In the genomic region with DNA sequence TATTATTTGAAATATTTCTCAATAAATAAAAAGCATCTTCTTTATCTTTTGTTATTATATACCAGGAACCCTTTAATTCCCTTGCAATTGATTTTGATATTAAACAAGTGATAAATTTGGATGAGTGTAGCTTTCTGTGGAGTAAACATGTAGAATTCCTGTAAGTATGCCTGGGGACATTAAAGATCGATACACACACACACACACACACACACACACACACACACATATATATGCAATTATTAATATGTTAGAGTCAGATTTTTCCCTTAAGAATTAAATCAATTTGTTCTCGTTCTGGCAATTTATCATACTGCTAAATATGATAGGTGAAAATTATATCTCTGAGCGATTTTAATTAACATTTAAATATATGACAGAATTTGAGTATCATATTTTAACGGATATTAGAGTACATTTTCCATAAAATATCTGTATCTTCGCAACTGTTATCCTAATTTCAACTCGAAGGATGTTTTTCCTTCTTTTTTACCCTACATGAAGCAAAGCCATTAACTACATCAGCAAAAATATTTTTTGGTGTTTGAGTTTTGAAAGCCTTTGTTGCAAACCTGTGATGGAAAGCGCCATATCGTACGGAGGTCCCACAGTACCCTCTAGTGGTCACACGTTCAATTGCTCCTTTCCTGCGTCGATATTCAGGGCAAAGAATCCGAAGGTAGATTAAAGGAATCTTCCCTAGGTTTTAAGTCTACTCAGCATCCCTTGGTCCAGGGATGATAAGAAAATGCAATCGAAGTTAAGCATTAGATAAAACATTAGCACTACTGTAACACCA, we compare ENCODE assay signal across 9 mouse cellular contexts.
DNase-seq lines count a peak whose midpoint lies in the region; ATAC-seq and TF ChIP-seq lines count a peak whose summit lies in the region.
"Had no signal": no experiment of that assay in that cellular context is flagged by ENCODE, and none has a peak within 500 bp of the region (broad histone marks: within the 10 kb centered on the region; RNA-seq: fewer than 3 reads in every experiment).

No protein-coding gene starts in this region.

- H3K4me2 ChIP-seq in midbrain, postnatal 0 days (ENCODE audit: low read depth, low read length, poor library complexity, severe bottlenecking): no peak overlapping the region
- H3K4me2 ChIP-seq: lung, embryonic 15.5 days had no signal

- H3K4me3 ChIP-seq in ES-E14 (ENCODE audit: insufficient read depth in 1 of 2, low read depth in 1 of 2, low read length in 2 of 2, poor library complexity in 1 of 2, severe bottlenecking in 1 of 2): no peak overlapping the region
- no peak overlapping the region for H3K4me3 ChIP-seq in midbrain, postnatal 0 days (ENCODE audit: low read depth, low read length)
- H3K4me3 ChIP-seq: lung, embryonic 15.5 days had no signal

- DNase-seq in heart, postnatal 4 days: peak; percentile 57
- DNase-seq in heart, adult 11 months: no peak
- peak; percentile 39 for DNase-seq in ES-E14 (ENCODE audit: low read depth, low spot score)
- DNase-seq in cerebellum, adult 8-10 months: peak; percentile 43
- peak; percentile 30 to 72 for DNase-seq in layer of hippocampus, postnatal 25 days (ENCODE audit: extremely low spot score in 1 of 2, low spot score in 1 of 2)
- peak; percentile 85 for DNase-seq in midbrain, postnatal 0 days (ENCODE audit: low spot score)
- no peak for DNase-seq in spleen, adult 12 weeks (ENCODE audit: low spot score)

- H3K27me3 ChIP-seq in midbrain, postnatal 0 days (ENCODE audit: insufficient read depth, low read length): no peaks in the 10 kb centered on the region
- H3K27me3 ChIP-seq: lung, embryonic 15.5 days had no signal

- ATAC-seq in frontal cortex, adult (ENCODE audit: low TSS enrichment): peak; percentile 75
- ATAC-seq in midbrain, postnatal 0 days (ENCODE audit: low FRiP score): no peak; the same call in 1 of the 2 replicates

- TF ChIP-seq CTCF in midbrain, postnatal 0 days (IDR thresholded peaks at IDR 0.05): peak; percentile 96

- H3K36me3 ChIP-seq in ES-E14 (ENCODE audit: control insufficient read depth, insufficient read depth, low read length, poor library complexity, severe bottlenecking): no peaks in the 10 kb centered on the region
- H3K36me3 ChIP-seq in midbrain, postnatal 0 days (ENCODE audit: insufficient read depth, low read length): no peaks in the 10 kb centered on the region
- H3K36me3 ChIP-seq: lung, embryonic 15.5 days had no signal

- H3K9me3 ChIP-seq in ES-E14 (ENCODE audit: control insufficient read depth, insufficient read depth, low read depth, low read length): no peaks in the 10 kb centered on the region
- no peaks in the 10 kb centered on the region for H3K9me3 ChIP-seq in midbrain, postnatal 0 days (ENCODE audit: low read length)
- H3K9me3 ChIP-seq: lung, embryonic 15.5 days had no signal

- H3K4me1 ChIP-seq in ES-E14 (ENCODE audit: control insufficient read depth in 2 of 2, insufficient read depth in 2 of 2, low read length in 2 of 2, poor library complexity in 1 of 2): no peaks in the 10 kb centered on the region
- H3K4me1 ChIP-seq in midbrain, postnatal 0 days (ENCODE audit: insufficient read depth, low read length): no peaks in the 10 kb centered on the region
- H3K4me1 ChIP-seq: lung, embryonic 15.5 days had no signal

- H3K9ac ChIP-seq in ES-E14 (ENCODE audit: insufficient read depth, low read depth, low read length, poor library complexity, severe bottlenecking): no peak overlapping the region
- no peak overlapping the region for H3K9ac ChIP-seq in midbrain, postnatal 0 days (replicated peaks; ENCODE audit: low read length, poor library complexity, severe bottlenecking)
- H3K9ac ChIP-seq: lung, embryonic 15.5 days had no signal

- H3K27ac ChIP-seq in ES-E14 (ENCODE audit: insufficient read depth, low read depth, low read length, poor library complexity, severe bottlenecking): no peak overlapping the region
- no peak overlapping the region for H3K27ac ChIP-seq in midbrain, postnatal 0 days (ENCODE audit: low read depth, low read length)
- H3K27ac ChIP-seq: lung, embryonic 15.5 days had no signal

- 14% methylated on average over 14 of the region's 14 CpGs for WGBS in midbrain, postnatal 0 days

- in situ Hi-C loops in ES-E14 (cut with MboI; ENCODE audit: low sequenced_read_pairs in 2 of 2, unreplicated experiment in 2 of 2): no loop called here

TF ChIP-seq in ES-E14, 5 proteins besides CTCF, POLR2A, EP300 and RAD21:
- TF ChIP-seq CHD2 (IDR thresholded peaks at IDR 0.05; ENCODE audit: low read depth, low read length) (no peak), ZC3H11A (IDR thresholded peaks at IDR 0.05; ENCODE audit: borderline replicate concordance, low read depth, low read length) (peak; percentile 62; the same call in 1 of the 2 replicates)

Comparison
In these comparisons a context has a peak if more than half of its experiments do, and no peak if none do; other contexts are left out.
1. DNase-seq: peak in heart, postnatal 4 days (single experiment), ES-E14 (single experiment), cerebellum, adult 8-10 months (single experiment), layer of hippocampus, postnatal 25 days (2 of 2) and midbrain, postnatal 0 days (single experiment); none in heart, adult 11 months (single experiment) and spleen, adult 12 weeks (single experiment).